In genomic region chr4:133816504-133816875, GRCm38 (mm10) we compare ENCODE assay signal across 9 mouse cellular contexts. TPM values are rescaled to one million over a fixed set of nuclear protein-coding genes. Genes with fewer than 3 reads are reported as not detected.
A peak's percentile ranks its signal among the peaks of the same experiment; 100 is the strongest.
DNase-seq lines count a peak whose midpoint lies in the region; ATAC-seq and TF ChIP-seq lines count a peak whose summit lies in the region.
"Had no signal": no experiment of that assay in that cellular context is flagged by ENCODE, and none has a peak within 500 bp of the region (broad histone marks: within the 10 kb centered on the region; RNA-seq: fewer than 3 reads in every experiment).

No protein-coding gene starts in this region.

- DNase-seq in heart, postnatal 25 days (ENCODE audit: low spot score) = no peak
- DNase-seq in midbrain, postnatal 0 days (ENCODE audit: low spot score) = no peak
- no peak for DNase-seq in intestine, embryonic 14.5 days (ENCODE audit: low spot score)
- DNase-seq in cerebellum, postnatal 10 days = no peak
- DNase-seq in Muller cell, postnatal 12 days (ENCODE audit: inconsistent ontology term) = no peak
- DNase-seq: adrenal gland, postnatal 36 days had no signal

- H3K9ac ChIP-seq in heart, embryonic 11.5 days (ENCODE audit: low read depth, low read length) = peak overlapping the region; percentile 79; the same call in 1 of the 2 replicates
- H3K9ac ChIP-seq in midbrain, embryonic 12.5 days (replicated peaks) = no peak overlapping the region
- H3K9ac ChIP-seq in midbrain, postnatal 0 days (replicated peaks; ENCODE audit: low read length, poor library complexity, severe bottlenecking) = no peak overlapping the region
- peak overlapping the region; percentile 35 for H3K9ac ChIP-seq in intestine, embryonic 14.5 days (ENCODE audit: low read length)

- H3K9me3 ChIP-seq in heart, embryonic 11.5 days (replicated peaks; ENCODE audit: control insufficient read depth, low read length) = no peaks in the 10 kb centered on the region
- H3K9me3 ChIP-seq in midbrain, embryonic 12.5 days = no peaks in the 10 kb centered on the region
- H3K9me3 ChIP-seq in midbrain, postnatal 0 days (ENCODE audit: low read length) = no peaks in the 10 kb centered on the region
- H3K9me3 ChIP-seq in intestine, embryonic 14.5 days (ENCODE audit: control insufficient read depth, low read length) = no peaks in the 10 kb centered on the region

- peaks cover 24% of the 10 kb centered on the region for H3K4me1 ChIP-seq in heart, embryonic 11.5 days (ENCODE audit: control insufficient read depth, insufficient read depth, low read length)
- H3K4me1 ChIP-seq in midbrain, embryonic 12.5 days = peaks cover 25% of the 10 kb centered on the region
- H3K4me1 ChIP-seq in midbrain, postnatal 0 days (ENCODE audit: insufficient read depth, low read length) = no peaks in the 10 kb centered on the region
- H3K4me1 ChIP-seq in intestine, embryonic 14.5 days (replicated peaks; ENCODE audit: control insufficient read depth, insufficient read depth, low read length) = peaks cover 22% of the 10 kb centered on the region
- peaks cover 7% of the 10 kb centered on the region; the same call in 1 of the 2 replicates for H3K4me1 ChIP-seq in small intestine, adult 2 months (ENCODE audit: control insufficient read depth, insufficient read depth, insufficient read length, low read length)

- TF ChIP-seq CTCF in midbrain, postnatal 0 days (IDR thresholded peaks at IDR 0.05) = no peak
- TF ChIP-seq CTCF in small intestine, adult 2 months (IDR thresholded peaks at IDR 0.05; ENCODE audit: extremely low read depth, insufficient read length, insufficient replicate concordance, low read depth, low read length) = no peak

- peak overlapping the region; percentile 29 for H3K4me3 ChIP-seq in heart, embryonic 11.5 days (ENCODE audit: low read depth, low read length)
- H3K4me3 ChIP-seq in midbrain, embryonic 12.5 days = no peak overlapping the region
- H3K4me3 ChIP-seq in midbrain, postnatal 0 days (ENCODE audit: low read depth, low read length) = no peak overlapping the region
- H3K4me3 ChIP-seq in intestine, embryonic 14.5 days (ENCODE audit: low read depth, low read length) = peak overlapping the region; percentile 20; the same call in 1 of the 2 replicates
- H3K4me3 ChIP-seq in small intestine, adult 2 months (ENCODE audit: low read depth, low read length) = no peak overlapping the region; the same call in 1 of the 2 replicates

- 17% methylated on average over 7 of the region's 7 CpGs for WGBS in heart, embryonic 11.5 days (ENCODE audit: insufficient replicate concordance)
- 20% methylated on average over 7 of the region's 7 CpGs for WGBS in midbrain, embryonic 12.5 days
- WGBS in midbrain, postnatal 0 days = 31% methylated on average over 7 of the region's 7 CpGs
- WGBS in intestine, embryonic 14.5 days = 14% methylated on average over 7 of the region's 7 CpGs
- 10% methylated on average over 7 of the region's 7 CpGs for WGBS in small intestine, adult 2 months

- no peaks in the 10 kb centered on the region for H3K36me3 ChIP-seq in heart, embryonic 11.5 days (ENCODE audit: control insufficient read depth, insufficient read depth, low read length)
- no peaks in the 10 kb centered on the region for H3K36me3 ChIP-seq in midbrain, embryonic 12.5 days
- H3K36me3 ChIP-seq in midbrain, postnatal 0 days (ENCODE audit: insufficient read depth, low read length) = no peaks in the 10 kb centered on the region
- no peaks in the 10 kb centered on the region for H3K36me3 ChIP-seq in intestine, embryonic 14.5 days (ENCODE audit: control insufficient read depth, insufficient read depth, low read length)
- H3K36me3 ChIP-seq in small intestine, adult 2 months (ENCODE audit: control insufficient read depth, insufficient read depth, low read length) = no peaks in the 10 kb centered on the region

- intact Hi-C loops in heart, postnatal 25 days (cut with DNase I) = no loop called here

- ATAC-seq in heart, embryonic 11.5 days (replicated peaks; ENCODE audit: insufficient number of reproducible peaks, low FRiP score, low TSS enrichment) = no peak
- no peak for ATAC-seq in midbrain, embryonic 12.5 days (ENCODE audit: low FRiP score, low read depth)
- no peak for ATAC-seq in midbrain, postnatal 0 days (ENCODE audit: low FRiP score)
- no peak for ATAC-seq in intestine, embryonic 14.5 days (replicated peaks; ENCODE audit: low FRiP score, low TSS enrichment, low read depth)

- no peaks in the 10 kb centered on the region for H3K27me3 ChIP-seq in heart, embryonic 11.5 days (ENCODE audit: control insufficient read depth, insufficient read depth, low read length)
- H3K27me3 ChIP-seq in midbrain, embryonic 12.5 days = 0 out of 2 replicates have a peak, but pooled peaks cover 4% of the 10 kb centered on the region
- no peaks in the 10 kb centered on the region for H3K27me3 ChIP-seq in midbrain, postnatal 0 days (ENCODE audit: insufficient read depth, low read length)
- no peaks in the 10 kb centered on the region for H3K27me3 ChIP-seq in intestine, embryonic 14.5 days (replicated peaks; ENCODE audit: control insufficient read depth, insufficient read depth, low read length)
- no peaks in the 10 kb centered on the region for H3K27me3 ChIP-seq in small intestine, adult 2 months (ENCODE audit: control insufficient read depth, insufficient read depth, low read length)

- peak overlapping the region; percentile 99 for H3K27ac ChIP-seq in heart, embryonic 11.5 days (ENCODE audit: low read depth, low read length)
- peak overlapping the region; percentile 100; the same call in 1 of the 2 replicates for H3K27ac ChIP-seq in midbrain, embryonic 12.5 days (replicated peaks)
- no peak overlapping the region for H3K27ac ChIP-seq in midbrain, postnatal 0 days (ENCODE audit: low read depth, low read length)
- H3K27ac ChIP-seq in intestine, embryonic 14.5 days (ENCODE audit: low read depth) = peak overlapping the region; percentile 100
- H3K27ac ChIP-seq in small intestine, adult 2 months (ENCODE audit: insufficient read depth, low read depth, low read length) = peak overlapping the region; percentile 69

- peak overlapping the region; percentile 79 for H3K4me2 ChIP-seq in heart, embryonic 11.5 days
- peak overlapping the region; percentile 27 for H3K4me2 ChIP-seq in midbrain, embryonic 12.5 days (replicated peaks)
- H3K4me2 ChIP-seq in midbrain, postnatal 0 days (ENCODE audit: low read depth, low read length, poor library complexity, severe bottlenecking) = no peak overlapping the region
- H3K4me2 ChIP-seq in intestine, embryonic 14.5 days (ENCODE audit: low read length) = peak overlapping the region; percentile 59

- TF ChIP-seq POLR2A in small intestine, adult 2 months (IDR thresholded peaks at IDR 0.05; ENCODE audit: low read depth, low read length) = no peak

RNA-seq across cellular contexts. Expression of gene Arid1a, which starts 59.9 kb away (rescaled TPM):
- polyA plus RNA-seq in heart, embryonic 11.5 days (2014; fragmentation: Nextera tagmentation; extraction: Ambion mirVana) = 26.7 and 34.2 TPM in 2 replicates
- total RNA-seq in heart, postnatal 25 days (2021) = 10 to 100 TPM; 35.4 to 42.2 TPM
- polyA plus RNA-seq in midbrain, embryonic 12.5 days (2016; fragmentation: Nextera tagmentation; extraction: Ambion mirVana) = 47.7 and 48.5 TPM in 2 replicates
- 59.1 and 66.2 TPM in 2 replicates for total RNA-seq in midbrain, postnatal 0 days (2014; rRNA removed)
- 16.7 and 19.5 TPM in 2 replicates for polyA plus RNA-seq in midbrain, postnatal 0 days (2015; fragmentation: Nextera tagmentation; extraction: Ambion mirVana)
- 40.3 and 40.5 TPM in 2 replicates for polyA plus RNA-seq in intestine, embryonic 14.5 days (2014; fragmentation: Nextera tagmentation; extraction: Ambion mirVana)
- 42.1 and 74.9 TPM in 2 replicates for polyA plus RNA-seq in small intestine, adult 2 months (2012; rRNA removed)

Comparison
In these comparisons a context has a peak if more than half of its experiments do, and no peak if none do; other contexts are left out.
1. H3K4me3 ChIP-seq: peak in heart, embryonic 11.5 days (single experiment) and intestine, embryonic 14.5 days (single experiment); none in midbrain, embryonic 12.5 days (single experiment), midbrain, postnatal 0 days (single experiment) and small intestine, adult 2 months (single experiment).
2. H3K9ac ChIP-seq: peak in heart, embryonic 11.5 days (single experiment) and intestine, embryonic 14.5 days (single experiment); none in midbrain, embryonic 12.5 days (single experiment) and midbrain, postnatal 0 days (single experiment).